Mouse (Mus musculus) CD4-positive helper T cell, adult 2 months (primary cell): ENCODE measurements around the gene Lrrc74a.
A peak's percentile ranks its signal among the peaks of the same experiment; 100 is the strongest.

Experiments
- DNase-seq: peaks from one replicate; pipeline ENCODE4 v3.0.0-alpha.2; 2012; ENCODE audit warnings: low read depth, missing footprints, low spot score

The Lrrc74a gene

DNA sequence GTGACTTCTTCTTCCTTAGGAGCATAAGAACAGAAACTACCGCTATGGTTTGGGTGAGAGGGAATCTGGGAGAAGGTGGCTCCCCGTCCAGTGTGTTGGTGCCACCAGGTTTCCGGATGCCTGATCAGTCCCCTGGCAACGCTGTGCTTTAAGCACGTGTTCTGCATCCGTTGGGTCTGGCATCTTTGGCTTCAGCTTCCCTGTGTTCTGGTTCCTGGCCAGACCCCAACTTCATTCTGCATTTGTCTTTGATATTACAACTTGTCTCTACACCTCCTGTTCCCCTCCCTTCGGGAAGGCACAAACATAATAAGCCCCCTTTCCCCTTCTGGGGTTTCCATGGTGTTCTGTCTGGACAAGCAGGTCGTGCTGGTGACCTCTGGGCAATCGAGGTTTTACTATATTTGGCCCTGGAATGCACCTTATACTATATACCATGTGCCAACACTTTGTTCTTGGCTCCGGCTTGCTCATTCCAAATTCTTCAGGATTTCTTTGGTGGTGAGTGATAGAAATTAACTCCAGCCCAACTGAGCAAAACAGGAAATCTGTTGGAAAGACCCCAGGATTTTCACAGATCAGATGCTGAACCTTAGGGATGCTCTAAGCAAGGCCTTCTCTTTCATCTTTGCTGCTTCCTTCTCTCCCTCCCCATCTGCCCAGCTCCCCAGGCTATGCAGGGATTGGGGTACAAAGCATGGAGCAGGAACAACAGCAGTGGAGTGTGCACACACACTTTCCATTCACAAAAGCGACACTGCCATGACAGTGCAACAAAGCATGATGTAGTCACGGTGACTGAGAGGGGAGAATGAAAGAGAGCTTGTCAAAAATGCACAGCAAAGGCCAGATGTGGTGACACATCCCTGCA, 52.2 kb downstream of the Lrrc74a start:
- DNase-seq: no peak

DNA sequence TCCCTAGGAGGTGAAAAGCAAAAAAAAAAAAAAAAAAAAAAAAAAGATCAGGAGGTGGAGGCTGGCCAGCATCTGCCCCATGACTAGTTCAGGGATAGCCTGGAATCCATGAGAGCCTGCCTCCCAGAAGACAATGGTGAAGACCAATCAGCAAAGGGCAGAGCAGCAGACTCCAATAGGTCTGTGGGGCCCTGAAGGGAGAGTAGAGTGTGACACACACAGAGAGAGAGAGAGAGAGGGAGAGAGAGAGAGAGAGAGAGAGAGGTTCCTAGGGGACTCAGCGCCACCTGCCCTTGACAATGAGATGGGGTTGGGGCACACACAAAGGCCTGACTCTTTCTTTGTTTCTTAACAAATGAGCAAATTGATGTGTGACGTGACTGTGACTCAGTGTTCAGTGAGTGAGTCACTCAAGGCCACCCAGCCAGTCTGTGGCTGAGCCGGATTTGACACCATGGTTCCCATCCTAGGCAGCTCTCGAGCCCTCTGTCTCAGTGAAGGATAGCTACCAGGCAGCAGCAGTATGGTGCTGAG, 52.9 kb downstream of the Lrrc74a start:
- no peak for DNase-seq

DNA sequence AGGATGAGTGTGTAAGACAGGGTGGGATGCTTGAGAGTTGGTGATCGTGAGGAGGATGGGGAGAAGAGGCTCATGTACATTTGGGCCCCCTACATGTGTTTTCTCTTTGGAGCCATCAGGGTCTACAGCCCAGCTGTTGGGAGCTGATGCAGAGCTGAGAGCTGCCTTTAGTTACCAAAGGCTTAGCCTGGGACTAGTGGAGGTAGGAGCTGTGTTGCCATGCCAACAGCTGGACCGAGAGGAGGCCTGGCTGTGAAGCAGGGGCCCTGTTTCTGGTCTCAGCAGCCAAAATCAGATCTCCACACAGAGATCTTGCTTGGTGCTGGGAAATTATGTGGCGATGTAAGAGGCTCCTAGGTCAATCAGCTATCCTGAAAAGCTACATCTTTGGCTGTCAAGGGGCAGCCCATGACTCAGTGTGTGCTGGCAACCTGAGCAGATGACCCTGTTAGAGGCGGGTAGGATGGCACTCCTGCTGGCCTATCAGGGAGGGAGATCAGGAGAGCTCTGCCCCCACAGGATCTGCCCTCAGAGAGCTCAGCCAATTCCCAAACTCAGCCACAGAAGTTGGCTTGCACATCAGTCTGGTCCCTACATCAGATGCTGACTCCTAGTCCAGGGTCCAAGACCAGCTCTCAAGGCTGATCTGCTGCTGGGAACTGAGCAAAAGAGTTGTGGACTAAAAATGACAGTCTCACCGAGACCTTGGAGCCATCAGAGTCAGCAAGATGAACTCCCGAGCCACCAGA, 56.1 kb downstream of the Lrrc74a start:
- DNase-seq: no peak

DNA sequence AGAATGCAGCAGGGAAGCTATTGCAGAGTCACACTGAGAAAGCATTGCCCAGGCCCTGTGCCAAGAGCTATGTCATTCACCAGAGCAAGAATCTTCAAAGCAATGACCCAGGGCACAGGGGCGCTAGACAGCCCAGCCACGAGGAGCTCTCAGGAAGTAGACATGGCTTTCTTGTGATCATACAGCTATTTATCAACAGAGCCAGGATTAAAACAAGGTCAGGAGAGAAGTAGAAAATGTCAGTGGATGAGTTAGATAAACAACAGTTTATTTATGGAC, 56.6 kb downstream of the Lrrc74a start:
- no peak for DNase-seq

DNA sequence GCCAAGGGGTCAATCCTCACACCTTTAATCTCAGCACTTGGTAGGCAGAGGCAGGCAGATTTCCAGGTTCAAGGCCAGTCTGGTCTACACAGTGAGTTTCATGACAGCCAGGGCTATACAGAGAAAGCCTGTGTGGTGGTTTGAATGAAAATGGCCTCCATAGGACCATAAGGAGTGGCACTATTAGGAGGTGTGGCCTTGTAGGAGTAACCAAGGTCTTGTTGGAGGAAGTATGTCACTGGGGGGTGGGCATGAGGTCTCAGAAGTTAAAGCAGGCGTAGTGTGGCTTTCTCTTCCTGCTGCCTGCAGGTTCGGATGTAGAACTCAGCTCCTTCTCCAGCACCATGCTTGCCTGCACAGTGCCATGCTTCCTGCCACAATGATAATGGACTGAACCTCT, 57.8 kb downstream of the Lrrc74a start:
- DNase-seq: no peak

DNA sequence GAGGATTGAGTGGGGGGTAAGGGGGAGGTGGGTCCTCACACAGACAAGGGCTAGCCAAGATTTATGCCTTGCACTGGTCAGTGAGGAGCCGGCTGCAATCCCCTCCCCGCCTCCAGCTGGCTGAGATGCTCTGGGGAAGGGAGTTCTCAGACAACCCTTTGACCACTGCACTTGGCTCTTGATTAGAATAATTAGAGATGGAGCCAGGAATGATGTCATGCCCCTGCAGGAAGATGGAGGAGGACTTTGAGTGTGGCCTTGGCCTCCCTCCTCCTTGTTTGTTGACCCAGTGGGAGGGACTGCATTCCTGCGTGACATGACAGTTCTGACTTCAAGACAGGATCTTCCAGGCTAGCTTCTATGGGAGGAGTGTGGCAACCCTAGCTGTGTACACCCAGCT, 59.7 kb downstream of the Lrrc74a start:
- DNase-seq: no peak

DNA sequence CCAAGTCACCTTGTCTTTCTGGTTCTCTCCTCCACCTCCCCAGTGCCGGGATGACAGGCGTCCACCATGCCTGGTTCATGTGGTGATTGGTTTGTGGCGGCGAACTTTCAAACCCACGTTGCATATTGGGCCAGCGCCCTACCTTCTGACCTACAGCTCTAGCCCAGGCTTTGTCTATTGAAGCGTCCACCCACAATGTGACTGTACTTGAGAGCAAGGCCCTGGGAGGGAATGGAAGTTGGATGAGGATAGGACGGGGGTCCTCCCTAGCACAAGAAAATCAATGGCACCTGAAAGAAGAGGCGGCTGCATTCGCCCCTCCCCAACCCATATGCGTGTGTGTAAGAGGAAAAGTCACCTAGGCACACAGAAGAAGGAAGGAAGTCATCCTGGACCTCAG, 60.2 kb downstream of the Lrrc74a start:
- DNase-seq: no peak

DNA sequence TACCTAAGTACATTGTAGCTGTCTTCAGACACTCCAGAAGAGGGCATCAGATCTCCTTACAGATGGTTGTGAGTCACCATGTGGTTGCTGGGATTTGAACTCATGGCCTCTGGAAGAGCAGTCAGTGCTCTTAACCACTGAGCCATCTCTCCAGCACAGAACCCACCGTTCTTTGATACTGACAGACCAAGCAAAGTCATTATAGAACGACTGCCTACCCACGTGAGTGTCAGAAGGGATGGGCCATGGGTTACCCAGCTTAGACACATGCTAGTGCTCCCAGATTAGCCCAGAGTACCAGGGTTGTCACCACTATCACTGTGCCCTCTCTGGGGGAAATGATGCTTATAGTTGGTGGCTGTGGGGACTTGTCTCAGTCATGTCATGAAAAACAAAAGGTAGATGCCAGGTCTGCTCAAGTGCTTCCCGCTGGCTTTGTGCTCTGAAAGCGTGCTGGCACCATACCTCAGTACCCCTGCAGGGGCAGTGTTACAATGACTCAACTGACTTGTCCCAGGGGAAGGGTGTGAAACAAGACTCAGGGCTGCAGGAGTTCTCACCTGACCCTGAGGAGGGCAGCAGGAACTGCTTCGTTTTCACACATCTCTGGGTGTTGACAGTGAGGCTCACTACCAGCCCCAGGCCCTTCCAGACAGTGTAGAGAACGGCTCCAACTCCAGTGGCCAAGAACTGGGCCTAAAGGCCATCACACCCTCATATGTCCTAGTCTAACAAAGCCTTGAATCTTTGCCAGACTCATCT, 61.1 kb downstream of the Lrrc74a start:
- DNase-seq: no peak

DNA sequence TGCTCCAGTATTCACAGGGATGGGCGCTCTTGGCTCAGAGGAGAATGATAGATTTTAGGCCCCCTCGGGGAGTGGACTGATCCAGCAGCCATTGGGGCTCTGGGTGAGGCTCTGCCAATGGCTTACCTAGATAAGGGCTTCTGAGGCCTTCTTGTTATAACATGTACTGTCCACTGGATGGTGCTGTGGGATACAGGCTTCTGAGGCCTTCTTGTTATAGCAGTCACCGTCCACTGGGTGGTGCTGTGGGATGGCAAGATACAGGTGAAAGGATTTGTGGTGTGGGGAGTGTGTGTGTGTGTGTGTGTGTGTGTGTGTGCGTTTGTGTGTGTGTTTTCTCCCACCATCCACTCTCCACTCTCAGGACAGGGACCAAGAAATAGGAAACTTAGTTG, 61.7 kb downstream of the Lrrc74a start:
- DNase-seq: peak; percentile 90

DNA sequence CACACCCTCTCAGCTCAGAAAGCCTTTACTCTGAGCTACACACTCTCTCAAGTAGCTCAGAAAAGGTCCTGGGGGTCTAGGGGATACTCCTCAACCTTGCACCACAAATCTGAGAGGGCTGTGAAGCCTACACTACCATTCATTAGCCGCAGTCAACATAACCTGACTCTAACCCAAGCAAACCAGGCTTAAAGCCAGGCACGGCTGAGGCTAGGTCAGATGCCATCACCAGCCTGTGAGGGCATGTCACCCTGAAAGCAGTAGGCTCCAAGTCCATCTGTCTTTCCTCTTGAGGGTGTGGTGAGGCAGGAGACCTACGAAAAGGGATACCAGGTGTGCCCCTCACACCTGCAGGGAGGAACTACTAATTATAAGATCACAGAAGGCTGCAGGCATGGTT, 62.2 kb downstream of the Lrrc74a start:
- DNase-seq: no peak

DNA sequence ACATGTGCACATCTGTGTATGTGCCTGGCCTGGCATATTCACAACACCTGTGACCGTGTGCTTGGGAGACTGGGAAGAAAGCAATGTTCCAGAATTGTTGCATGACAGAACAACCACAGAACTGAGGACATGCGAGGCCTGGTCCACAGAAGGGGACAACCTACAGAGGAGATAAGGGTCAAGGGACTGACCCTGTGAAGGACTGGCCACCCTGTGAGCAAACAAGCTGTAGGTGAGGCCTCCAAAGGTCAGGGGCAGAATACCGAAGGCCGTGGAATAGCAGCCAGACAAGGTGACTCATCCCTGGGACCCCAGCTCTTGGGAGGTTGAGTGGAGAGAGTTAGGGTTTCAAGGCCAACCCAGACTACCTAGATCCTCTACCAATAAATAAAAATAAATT, 63.6 kb downstream of the Lrrc74a start:
- DNase-seq: no peak

DNA sequence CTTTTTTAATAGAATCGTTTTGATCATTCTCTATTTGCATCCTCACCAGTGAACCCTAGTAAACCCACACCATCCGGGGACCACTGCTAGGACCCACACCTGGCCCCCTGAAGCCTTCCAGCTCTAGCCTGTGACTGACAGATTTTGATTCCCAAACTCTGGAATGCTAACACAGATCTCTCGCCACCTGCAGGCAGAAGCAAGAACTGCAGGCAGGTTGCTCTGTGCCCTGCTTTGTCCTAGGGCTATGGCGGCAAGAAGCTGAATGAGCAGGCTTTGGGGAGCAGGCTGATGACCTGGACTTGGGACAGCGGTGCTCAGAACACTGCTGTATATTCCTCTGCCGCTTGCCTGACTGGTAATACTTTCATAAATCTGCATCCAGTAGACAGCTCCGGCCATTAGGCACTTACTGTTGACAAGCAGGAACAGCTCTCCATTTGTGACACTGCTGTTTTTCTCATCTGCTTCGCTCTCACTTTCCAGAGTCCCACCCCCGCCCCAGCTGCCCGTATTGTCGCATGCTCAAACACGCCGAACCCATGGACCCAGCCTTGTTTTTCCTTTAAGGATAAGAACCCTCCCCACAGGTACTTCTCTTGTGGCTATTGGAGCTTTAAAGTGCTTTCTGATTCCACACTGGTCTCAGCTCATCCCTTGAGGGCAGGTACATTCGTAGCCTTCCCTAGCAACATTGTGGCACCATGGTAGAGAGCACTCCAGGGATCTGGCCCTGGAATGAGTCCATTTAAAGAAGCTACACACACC, 64.8 kb downstream of the Lrrc74a start:
- peak; percentile 38 for DNase-seq

DNA sequence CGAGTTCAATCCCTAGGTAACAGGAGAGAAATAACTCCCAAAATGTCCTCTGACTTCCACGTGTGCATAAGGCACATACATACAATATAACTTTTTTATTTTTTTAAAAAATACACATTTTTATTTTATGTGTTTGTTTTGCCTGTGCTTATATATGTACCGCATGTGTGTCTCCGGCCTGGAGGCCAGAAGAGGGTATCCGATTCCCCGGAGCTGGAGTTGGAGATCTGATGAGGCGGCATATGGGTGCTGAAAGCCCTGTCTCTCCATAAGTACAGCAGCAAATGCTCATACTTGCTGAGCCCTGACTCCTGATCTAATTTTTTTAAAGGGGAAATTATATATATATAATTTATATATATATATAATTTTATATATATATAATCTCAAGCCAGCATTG, 65.6 kb downstream of the Lrrc74a start:
- no peak for DNase-seq

DNA sequence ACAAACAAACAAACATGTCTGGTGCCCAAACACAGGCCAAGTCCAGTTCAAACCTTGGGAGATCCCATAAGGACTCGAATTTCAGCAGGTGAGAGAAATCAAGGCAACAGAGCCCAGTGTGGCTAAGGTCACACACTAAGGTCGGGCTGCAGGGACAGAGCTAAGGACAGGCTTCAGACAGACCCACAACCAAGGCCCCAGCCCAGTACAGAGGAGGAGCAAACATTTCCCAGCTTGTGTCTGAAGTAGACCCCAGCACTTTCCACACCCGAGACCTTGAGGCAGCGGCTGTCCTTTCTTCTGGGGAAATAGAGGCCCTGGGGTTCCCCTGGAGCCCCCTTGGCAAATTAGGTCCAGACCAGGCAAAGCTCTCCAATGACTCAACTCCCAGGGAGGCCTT, 66.2 kb downstream of the Lrrc74a start:
- DNase-seq: no peak

DNA sequence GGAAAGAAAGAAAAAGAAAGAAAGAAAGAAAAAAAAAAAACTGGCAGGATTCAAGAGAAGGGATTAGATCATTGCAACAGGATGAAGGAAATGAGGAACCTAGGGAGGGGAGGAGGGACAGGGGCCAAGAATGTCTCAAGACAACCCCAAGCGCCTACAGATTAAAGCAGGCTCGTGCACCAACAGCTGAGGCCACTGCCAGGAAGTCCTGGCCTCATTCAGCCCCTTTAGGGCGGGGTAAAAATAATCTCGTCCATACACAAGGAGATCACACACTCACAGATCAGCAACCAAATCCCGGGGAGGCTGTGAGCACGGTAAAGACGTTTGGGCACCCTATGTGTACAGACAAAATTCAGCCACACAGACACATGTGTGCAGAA, 66.6 kb downstream of the Lrrc74a start:
- DNase-seq: peak; percentile 70

DNA sequence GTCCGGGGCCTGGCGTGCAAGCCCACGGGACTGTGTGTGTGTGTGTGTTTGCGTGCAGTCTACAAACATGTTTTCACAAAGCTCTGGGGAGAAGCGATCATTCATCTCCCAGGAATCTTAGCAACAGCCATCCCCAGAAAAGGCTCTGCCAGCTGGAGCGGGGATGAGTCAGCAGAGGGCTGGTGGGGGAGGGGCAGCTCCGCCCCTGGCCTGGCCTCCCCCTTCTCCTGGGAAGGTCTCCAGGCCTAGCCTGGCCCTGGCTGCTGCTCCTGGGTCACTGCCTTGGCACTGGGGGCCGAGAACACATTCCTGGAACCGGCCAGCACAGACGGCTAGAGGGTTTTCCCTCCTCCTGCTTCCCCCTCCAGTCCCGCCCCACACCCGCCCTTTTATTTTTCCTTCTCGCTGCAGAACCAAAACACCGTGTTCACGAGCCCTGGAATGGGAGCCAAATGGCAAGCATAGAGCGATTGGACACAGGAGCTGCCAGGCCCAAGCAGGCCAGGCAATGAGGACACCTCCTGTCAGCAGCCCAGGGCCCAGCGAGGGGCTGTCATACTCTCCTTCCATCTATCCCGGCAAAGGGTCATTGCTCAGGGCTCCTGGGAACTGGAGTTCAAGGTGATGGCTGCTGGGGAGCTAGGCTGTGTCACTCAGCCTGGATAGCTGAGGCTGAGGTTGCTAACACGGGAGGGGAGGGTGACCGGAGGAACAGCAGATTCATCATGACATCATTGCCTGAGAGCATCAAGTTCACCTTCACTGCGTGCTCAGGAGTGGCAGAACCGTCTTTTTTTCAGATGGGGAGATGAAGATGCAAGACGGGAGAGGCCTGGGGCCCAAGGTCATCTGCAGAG, 67.2 kb downstream of the Lrrc74a start:
- peak; percentile 72 for DNase-seq

DNA sequence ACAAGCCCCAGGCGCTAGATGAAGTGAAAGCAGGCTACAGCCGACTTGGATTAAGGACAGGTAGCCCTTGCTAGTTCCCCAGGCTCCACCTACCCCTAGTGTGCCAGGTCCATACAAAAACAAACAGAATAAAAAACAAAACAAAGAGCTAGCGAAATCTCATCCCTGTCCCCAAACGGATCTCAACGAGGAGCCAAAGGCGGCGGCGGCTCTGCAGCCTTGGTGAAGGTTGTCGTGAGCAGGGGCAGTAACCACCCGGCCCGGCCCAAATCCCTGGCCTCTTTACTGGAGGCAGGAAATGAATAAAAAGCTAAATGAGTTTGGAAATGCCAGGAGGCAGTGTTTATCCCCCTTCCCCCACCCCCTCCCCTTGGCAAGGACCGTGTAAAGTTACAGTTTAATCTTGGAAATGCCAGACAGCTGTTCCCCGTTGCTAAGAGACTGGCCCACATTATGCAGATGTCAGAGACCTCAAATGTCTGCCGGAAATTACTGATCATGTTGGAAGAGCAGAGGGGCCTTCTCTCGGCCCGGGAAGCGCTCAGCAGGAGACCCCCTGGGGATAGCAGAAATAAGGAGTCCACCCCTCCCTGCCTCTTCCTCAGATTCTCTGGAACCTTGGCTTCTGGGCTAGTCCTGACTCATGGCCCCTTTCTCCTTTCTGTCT, 68.0 kb downstream of the Lrrc74a start:
- peak; percentile 68 for DNase-seq

DNA sequence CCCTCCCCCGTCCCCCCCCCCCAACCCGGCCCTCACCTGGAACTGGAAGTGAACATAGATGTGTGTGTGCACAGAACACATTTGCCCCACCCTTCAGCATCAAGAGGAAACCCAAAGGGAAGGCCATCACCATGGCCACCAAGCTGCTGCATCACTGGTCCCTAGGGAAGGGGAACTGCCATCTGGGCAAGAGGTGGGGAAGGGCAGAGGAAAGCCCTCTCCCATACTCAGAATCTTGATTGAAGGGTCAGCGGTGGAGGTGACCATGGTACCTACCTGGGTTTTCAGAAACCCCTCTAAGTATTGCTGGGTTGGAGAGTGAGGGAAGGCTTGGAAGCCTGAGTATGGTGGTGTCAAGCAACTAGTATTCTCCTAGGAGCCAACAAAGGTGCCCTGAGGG, 68.7 kb downstream of the Lrrc74a start:
- DNase-seq: no peak

DNA sequence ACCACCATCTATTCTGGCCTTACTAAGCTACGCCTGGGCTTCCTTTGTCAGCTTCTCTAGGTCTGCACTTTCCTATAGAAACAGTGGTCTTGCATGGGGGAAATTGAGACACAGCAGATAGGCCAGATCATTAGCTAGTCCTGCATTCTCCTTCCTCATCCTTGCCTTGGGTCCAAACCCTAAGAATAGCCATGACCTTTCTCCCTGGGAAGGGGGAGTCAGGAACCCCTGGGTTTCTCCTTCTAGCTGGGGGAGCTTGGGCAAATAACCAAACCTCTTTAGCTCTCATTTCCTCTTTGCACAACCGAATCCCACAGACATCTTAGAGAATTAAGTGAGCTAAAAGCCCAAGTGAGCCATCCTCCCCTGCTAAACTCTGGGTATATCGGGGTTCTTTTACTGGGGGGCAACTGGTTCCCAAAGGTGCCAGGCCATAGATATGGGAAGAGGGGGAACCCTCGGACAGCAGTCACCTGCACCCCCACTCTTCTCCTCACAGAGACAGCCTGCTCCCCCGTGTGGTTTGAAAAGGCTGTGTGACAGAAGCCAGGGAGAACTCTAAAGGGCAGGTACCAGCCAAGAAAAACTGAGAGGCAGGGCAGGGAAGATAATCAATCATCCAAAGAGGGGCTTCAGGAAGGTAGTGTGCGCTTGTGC, 69.6 kb downstream of the Lrrc74a start:
- DNase-seq: peak; percentile 26

DNA sequence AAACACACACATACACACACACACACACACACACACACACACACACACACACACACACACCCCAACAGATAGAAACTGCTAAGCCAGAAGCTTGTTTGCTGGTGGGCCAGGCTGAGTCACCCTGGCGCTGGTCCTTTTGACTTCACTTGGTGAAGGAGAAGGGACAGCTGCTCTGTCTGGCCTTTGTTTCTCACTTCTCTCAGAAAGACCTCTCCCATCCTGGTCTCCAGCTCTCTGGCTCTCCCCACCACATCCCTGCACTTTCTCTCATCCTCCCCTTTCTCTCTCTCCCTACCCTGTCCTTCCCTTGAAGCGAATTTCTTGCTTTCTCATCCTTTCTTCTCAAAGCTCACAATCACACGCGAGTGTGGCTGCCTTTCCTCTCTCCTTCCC, 70.1 kb downstream of the Lrrc74a start:
- DNase-seq: no peak
